Mouse (Mus musculus) thymus, adult 2 months (tissue): ENCODE results near the gene Appl2.

Experiments
- CTCF ChIP-seq: fragments of 200-500 bp; IDR thresholded peaks from 2 replicates; pipeline ENCODE4 v1.5.1; 2012; ENCODE audit warnings: mild to moderate bottlenecking, control low read depth, low read length, moderate library complexity, borderline replicate concordance; ENCODE audit not compliant: control insufficient read depth, poor library complexity, insufficient read depth; ENCODE audit errors: extremely low read depth
- POLR2A ChIP-seq: fragments of 200-500 bp; IDR thresholded peaks from 2 replicates; pipeline ENCODE4 v1.6.1; 2012; ENCODE audit warnings: mild to moderate bottlenecking, low read length, control low read depth, moderate library complexity; ENCODE audit not compliant: control insufficient read depth, poor library complexity, insufficient read depth; ENCODE audit errors: extremely low read depth

GRCm38 (mm10) chr10:83696226-83696625 is 47.7 kb upstream of the Appl2 start:
- TF ChIP-seq CTCF, result no peak
- no peak for TF ChIP-seq POLR2A
